Mouse (Mus musculus): ENCODE results near the gene Msgn1.

DNA sequence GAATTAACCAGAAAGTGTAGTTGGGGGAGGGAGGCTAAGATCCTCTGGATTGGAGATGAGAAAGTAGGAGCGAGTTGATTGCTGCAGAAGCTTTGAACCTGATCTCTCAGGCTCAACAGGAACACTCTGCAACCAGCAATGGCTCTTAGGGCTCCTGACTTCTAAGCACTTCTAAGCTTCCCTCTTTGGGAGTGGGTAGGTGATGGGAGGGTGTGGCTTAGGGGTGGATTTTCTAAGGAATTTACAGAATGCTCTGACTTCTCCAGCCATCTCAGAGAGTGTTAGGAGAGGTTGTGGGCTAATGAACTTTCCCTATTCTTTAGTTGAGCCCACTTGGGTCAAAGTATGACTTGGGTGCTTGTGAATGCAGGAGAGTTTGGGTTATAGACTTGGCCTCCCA lies 17.4 kb upstream of the Msgn1 start:
- TF ChIP-seq POLR2A (IDR thresholded peaks at IDR 0.05; ENCODE audit: borderline replicate concordance, extremely low read depth, insufficient read depth, insufficient read length, poor library complexity, severe bottlenecking) = no peak
- no peak for TF ChIP-seq CTCF (IDR thresholded peaks at IDR 0.05; ENCODE audit: borderline replicate concordance, extremely low read depth, insufficient read depth, insufficient read length)

Measured in brain, embryonic 14.5 days (tissue).